ENCODE assay signal across 14 mouse cellular contexts in the genomic region with DNA sequence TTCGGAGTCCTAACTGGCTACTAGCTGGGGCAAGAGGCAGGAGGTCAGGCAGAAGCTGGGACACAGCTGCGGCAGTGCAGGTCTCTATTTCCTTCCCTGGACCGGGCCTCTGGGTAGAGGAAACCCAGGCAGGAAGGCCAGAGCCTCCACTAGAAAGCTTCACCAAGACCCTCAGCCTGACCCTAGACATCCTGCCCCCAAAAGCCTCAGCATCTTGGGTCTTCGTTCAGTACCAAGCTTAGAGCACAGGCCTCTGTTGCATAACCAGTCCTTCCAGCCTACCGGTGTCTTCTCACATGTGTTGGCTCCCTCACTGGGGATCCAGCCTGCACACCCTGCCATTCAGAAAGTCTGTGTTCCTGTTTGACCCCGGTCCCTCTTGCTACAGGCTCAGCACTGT. TPM values are rescaled to one million over a fixed set of nuclear protein-coding genes. Genes with fewer than 3 reads are reported as not detected.
A peak's percentile ranks its signal among the peaks of the same experiment; 100 is the strongest.
DNase-seq lines count a peak whose midpoint lies in the region; ATAC-seq and TF ChIP-seq lines count a peak whose summit lies in the region.
"Had no signal": no experiment of that assay in that cellular context is flagged by ENCODE, and none has a peak within 500 bp of the region (broad histone marks: within the 10 kb centered on the region; RNA-seq: fewer than 3 reads in every experiment).

No protein-coding gene starts in this region.

- no peak overlapping the region for H3K4me2 ChIP-seq in kidney, embryonic 14.5 days (replicated peaks; ENCODE audit: low read depth, low read length)
- H3K4me2 ChIP-seq in neural tube, embryonic 13.5 days, result no peak overlapping the region
- no peak overlapping the region for H3K4me2 ChIP-seq in neural tube, embryonic 15.5 days

- intact Hi-C loops in gastrocnemius, adult 2 months (cut with DNase I), result no loop called here

- no peak overlapping the region for H3K9ac ChIP-seq in kidney, embryonic 14.5 days (ENCODE audit: low read depth, low read length)
- no peak overlapping the region for H3K9ac ChIP-seq in neural tube, embryonic 13.5 days
- no peak overlapping the region for H3K9ac ChIP-seq in neural tube, embryonic 15.5 days (replicated peaks)

- DNase-seq in gastrocnemius, adult 2 months, result peak; percentile 25
- no peak for DNase-seq in gastrocnemius, adult 8-10 months (ENCODE audit: low spot score in 2 of 2)
- no peak for DNase-seq in kidney, adult 11 months
- no peak for DNase-seq in testis, postnatal 14 days (ENCODE audit: low spot score)
- no peak for DNase-seq in yolk sac, embryonic 10.5 days (ENCODE audit: low spot score)
- DNase-seq: cerebellum, adult 9-11 months; heart, postnatal 14 days; liver; retina, postnatal 1 day had no signal

- H3K4me1 ChIP-seq in kidney, embryonic 14.5 days (ENCODE audit: control insufficient read depth, insufficient read depth, low read length), result peaks cover 47% of the 10 kb centered on the region
- H3K4me1 ChIP-seq in neural tube, embryonic 13.5 days (replicated peaks), result peaks cover 34% of the 10 kb centered on the region
- peaks cover 26% of the 10 kb centered on the region for H3K4me1 ChIP-seq in neural tube, embryonic 15.5 days

- no peak for TF ChIP-seq CTCF in gastrocnemius, adult 2 months (IDR thresholded peaks at IDR 0.05)

- peak overlapping the region; percentile 85 for H3K4me3 ChIP-seq in gastrocnemius, adult 2 months
- no peak overlapping the region for H3K4me3 ChIP-seq in kidney, embryonic 14.5 days (ENCODE audit: low read length)
- no peak overlapping the region for H3K4me3 ChIP-seq in neural tube, embryonic 13.5 days
- no peak overlapping the region for H3K4me3 ChIP-seq in neural tube, embryonic 15.5 days (replicated peaks)
- H3K4me3 ChIP-seq: megakaryocyte, embryonic 14.5 days; myocyte had no signal

- H3K27ac ChIP-seq in gastrocnemius, adult 2 months, result peak overlapping the region; percentile 64
- peak overlapping the region; percentile 48; the same call in 1 of the 2 replicates for H3K27ac ChIP-seq in kidney, embryonic 14.5 days (ENCODE audit: low read depth, low read length)
- H3K27ac ChIP-seq in neural tube, embryonic 13.5 days (replicated peaks), result peak overlapping the region; percentile 54
- H3K27ac ChIP-seq in neural tube, embryonic 15.5 days (replicated peaks), result no peak overlapping the region

- no peak for ATAC-seq in kidney, embryonic 14.5 days (ENCODE audit: low FRiP score, low TSS enrichment)
- no peak for ATAC-seq in neural tube, embryonic 13.5 days (ENCODE audit: low read depth)
- no peak for ATAC-seq in neural tube, embryonic 15.5 days (ENCODE audit: low FRiP score)

- 72% methylated on average over 6 of the region's 6 CpGs for WGBS in kidney, embryonic 14.5 days
- WGBS in neural tube, embryonic 13.5 days, result 81% methylated on average over 6 of the region's 6 CpGs
- WGBS in neural tube, embryonic 15.5 days, result 86% methylated on average over 6 of the region's 6 CpGs

- H3K9me3 ChIP-seq in kidney, embryonic 14.5 days (ENCODE audit: control insufficient read depth, low read length), result no peaks in the 10 kb centered on the region
- no peaks in the 10 kb centered on the region for H3K9me3 ChIP-seq in neural tube, embryonic 13.5 days
- H3K9me3 ChIP-seq in neural tube, embryonic 15.5 days (replicated peaks), result no peaks in the 10 kb centered on the region
- H3K9me3 ChIP-seq: megakaryocyte, embryonic 14.5 days had no signal

- H3K27me3 ChIP-seq in kidney, embryonic 14.5 days (ENCODE audit: control insufficient read depth, insufficient read depth, low read length), result peaks cover 9% of the 10 kb centered on the region; the same call in 1 of the 2 replicates
- H3K27me3 ChIP-seq in neural tube, embryonic 13.5 days, result peaks cover 44% of the 10 kb centered on the region
- H3K27me3 ChIP-seq in neural tube, embryonic 15.5 days (replicated peaks), result peaks cover 36% of the 10 kb centered on the region

- no peaks in the 10 kb centered on the region for H3K36me3 ChIP-seq in kidney, embryonic 14.5 days (ENCODE audit: control insufficient read depth, insufficient read depth, low read length)
- H3K36me3 ChIP-seq in neural tube, embryonic 13.5 days, result no peaks in the 10 kb centered on the region
- H3K36me3 ChIP-seq in neural tube, embryonic 15.5 days, result no peaks in the 10 kb centered on the region

RNA-seq across cellular contexts. Expression of a gene that starts 4.4 kb away (rescaled TPM):
- total RNA-seq in gastrocnemius, adult 2 months (2021), result 10 to 100 TPM; 10.2 to 14.5 TPM
- 1 to 10 TPM; 6.6 to 9.5 (median 7.6) TPM for total RNA-seq in gastrocnemius, adult 8-10 months (2022)
- 6.3 and 8.8 TPM in 2 replicates for polyA plus RNA-seq in kidney, embryonic 14.5 days (2014; fragmentation: Nextera tagmentation; extraction: Ambion mirVana)
- 8.1 and 9.0 TPM in 2 replicates for polyA plus RNA-seq in neural tube, embryonic 13.5 days (2015; fragmentation: Nextera tagmentation; extraction: Ambion mirVana)
- polyA plus RNA-seq in neural tube, embryonic 15.5 days (2015; fragmentation: Nextera tagmentation; extraction: Ambion mirVana), result 9.5 and 12.6 TPM in 2 replicates

RNA-seq across cellular contexts. Expression of a gene that starts 17.2 kb away (rescaled TPM):
- not detected for total RNA-seq in gastrocnemius, adult 2 months (2021)
- not detected for total RNA-seq in gastrocnemius, adult 8-10 months (2022)
- polyA plus RNA-seq in kidney, embryonic 14.5 days (2014; fragmentation: Nextera tagmentation; extraction: Ambion mirVana), result not detected in 2 replicates
- not detected in 2 replicates for polyA plus RNA-seq in neural tube, embryonic 13.5 days (2015; fragmentation: Nextera tagmentation; extraction: Ambion mirVana)
- not detected in 2 replicates for polyA plus RNA-seq in neural tube, embryonic 15.5 days (2015; fragmentation: Nextera tagmentation; extraction: Ambion mirVana)
- total RNA-seq: heart, postnatal 14 days had no signal
- polyA plus RNA-seq: myocyte had no signal

RNA-seq across cellular contexts. Expression of a gene that starts 41.1 kb away (rescaled TPM):
- total RNA-seq in gastrocnemius, adult 2 months (2021), result 10 to 100 TPM; 26.9 to 30.8 TPM
- 10 to 100 TPM; 33.0 to 44.0 (median 39.4) TPM for total RNA-seq in gastrocnemius, adult 8-10 months (2022)
- 6.0 and 7.2 TPM in 2 replicates for polyA plus RNA-seq in kidney, embryonic 14.5 days (2014; fragmentation: Nextera tagmentation; extraction: Ambion mirVana)
- polyA plus RNA-seq in neural tube, embryonic 13.5 days (2015; fragmentation: Nextera tagmentation; extraction: Ambion mirVana), result 18.0 and 18.8 TPM in 2 replicates
- polyA plus RNA-seq in neural tube, embryonic 15.5 days (2015; fragmentation: Nextera tagmentation; extraction: Ambion mirVana), result 19.3 and 23.1 TPM in 2 replicates

RNA-seq across cellular contexts. Expression of a gene that starts 54.4 kb away (rescaled TPM):
- under 1 TPM; 0.67 to 0.77 TPM for total RNA-seq in gastrocnemius, adult 2 months (2021)
- under 1 TPM; 0.31 to 0.73 (median 0.59) TPM for total RNA-seq in gastrocnemius, adult 8-10 months (2022)
- 0.58 and 0.73 TPM in 2 replicates for polyA plus RNA-seq in kidney, embryonic 14.5 days (2014; fragmentation: Nextera tagmentation; extraction: Ambion mirVana)
- 0.17 and 0.18 TPM in 2 replicates for polyA plus RNA-seq in neural tube, embryonic 13.5 days (2015; fragmentation: Nextera tagmentation; extraction: Ambion mirVana)
- 0.20 and 0.22 TPM in 2 replicates for polyA plus RNA-seq in neural tube, embryonic 15.5 days (2015; fragmentation: Nextera tagmentation; extraction: Ambion mirVana)
